Mouse (Mus musculus) ES-E14 (cell line): ENCODE results near the gene Hspb7. TPM values are rescaled to one million over a fixed set of nuclear protein-coding genes. Genes with fewer than 3 reads are reported as not detected.
A peak's percentile ranks its signal among the peaks of the same experiment; 100 is the strongest.

ENCODE experiments used
- DNase-seq: peaks from one replicate; pipeline ENCODE4 v3.0.0-alpha.2; 2013; ENCODE audit warnings: low read depth, low spot score
- H3K27ac ChIP-seq: 2 replicates; pipeline ENCODE4 v1.5.1; 2012; ENCODE audit warnings: low read depth, mild to moderate bottlenecking, low read length, moderate library complexity, mixed read lengths; ENCODE audit not compliant: poor library complexity, insufficient read depth, severe bottlenecking
- H3K36me3 ChIP-seq: 2 replicates; pipeline ENCODE4 v1.6.1; 2012; ENCODE audit warnings: mild to moderate bottlenecking, low read length, moderate library complexity, mixed read lengths; ENCODE audit not compliant: control insufficient read depth, poor library complexity, insufficient read depth, severe bottlenecking
- H3K4me1 ChIP-seq, 2 experiments: fragments of 150-350 bp in 1 of 2; sonication (generic) in 1 of 2; 2 replicates each; pipeline ENCODE4 v1.6.1; 2012; ENCODE audit warnings: low read length in 2 of 2, mild to moderate bottlenecking in 1 of 2, mixed read lengths in 1 of 2; ENCODE audit not compliant: control insufficient read depth in 2 of 2, insufficient read depth in 2 of 2, poor library complexity in 1 of 2
- H3K4me3 ChIP-seq, 2 experiments: fragments of 150-350 bp in 1 of 2; sonication (generic) in 1 of 2; 2 replicates each; pipeline ENCODE4 v1.5.1; 2012; ENCODE audit warnings: low read length in 2 of 2, low read depth in 1 of 2, mild to moderate bottlenecking in 1 of 2, mixed read lengths in 1 of 2; ENCODE audit not compliant: insufficient read depth in 1 of 2, poor library complexity in 1 of 2, severe bottlenecking in 1 of 2
- H3K9ac ChIP-seq: 2 replicates; pipeline ENCODE4 v1.6.1; 2012; ENCODE audit warnings: low read depth, mild to moderate bottlenecking, low read length, mixed read lengths; ENCODE audit not compliant: poor library complexity, insufficient read depth, severe bottlenecking
- H3K9me3 ChIP-seq: fragments of 150-350 bp; sonication (generic); 2 replicates; pipeline ENCODE4 v1.6.1; 2012; ENCODE audit warnings: low read depth, mild to moderate bottlenecking, low read length; ENCODE audit not compliant: control insufficient read depth, insufficient read depth
- CHD2 ChIP-seq: IDR thresholded peaks from 2 replicates; pipeline ENCODE4 v1.6.1; 2014; ENCODE audit warnings: mild to moderate bottlenecking, low read depth, low read length, inconsistent platforms
- HCFC1 ChIP-seq: IDR thresholded peaks from 2 replicates; pipeline ENCODE4 v1.6.1; 2012; ENCODE audit warnings: low read length, inconsistent platforms, borderline replicate concordance; ENCODE audit not compliant: insufficient read depth
- MAFK ChIP-seq: IDR thresholded peaks from 2 replicates; pipeline ENCODE4 v1.6.1; 2014; ENCODE audit warnings: mild to moderate bottlenecking, low read depth, low read length, inconsistent platforms; ENCODE audit not compliant: insufficient read depth
- ZC3H11A ChIP-seq: IDR thresholded peaks from 2 replicates; pipeline ENCODE4 v1.6.1; 2012; ENCODE audit warnings: low read depth, mild to moderate bottlenecking, inconsistent platforms, low read length, borderline replicate concordance
- ZNF384 ChIP-seq: IDR thresholded peaks from 2 replicates; pipeline ENCODE4 v1.6.1; 2012; ENCODE audit warnings: low read depth, low read length, inconsistent platforms
- in situ Hi-C, 2 experiments: fragments of 600-800 bp; cut with MboI; formaldehyde crosslinking; loops; one replicate each; pipeline ENCODE4 v1.15.1; 2025; ENCODE audit warnings: low sequenced_read_pairs in 2 of 2, inconsistent platforms in 1 of 2; ENCODE audit not compliant: unreplicated experiment in 2 of 2
- total RNA-seq: library from RNA; depleted of rRNA; stranded (reverse); fragments of 300-350 nt; gene quantifications from 2 replicates; pipeline ENCODE4 v1.2.3, GENCODE M21; 2012

The Hspb7 gene
- total RNA-seq, 1 experiment, result not detected

DNA sequence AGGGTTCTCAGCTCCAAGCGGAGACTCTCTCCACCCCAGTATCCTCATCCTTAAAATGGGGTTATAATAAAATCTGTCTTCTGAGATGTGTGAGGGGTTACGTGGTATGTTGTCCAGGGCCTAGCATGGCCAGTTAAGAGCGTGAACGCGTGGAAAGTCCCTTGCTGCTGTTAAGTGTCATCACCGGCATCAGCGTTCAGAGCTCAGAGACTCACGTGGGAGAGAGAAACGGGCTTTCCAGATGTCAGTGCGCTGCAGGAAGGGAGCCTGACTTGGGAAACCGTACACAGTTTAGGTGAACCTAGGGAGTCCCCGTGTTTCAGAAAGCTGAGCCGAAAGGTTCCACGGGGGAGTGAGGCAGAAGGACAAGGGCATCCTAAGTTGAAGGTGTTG is 24.7 kb downstream of the Hspb7 start:
- H3K36me3 ChIP-seq, result peaks cover 6% of the 10 kb centered on the region; the same call in 1 of the 2 replicates
- no peak for DNase-seq
- peak overlapping the region; percentile 73 to 91 for H3K4me3 ChIP-seq
- TF ChIP-seq MAFK (no peak), ZC3H11A (no peak), ZNF384 (no peak), CHD2 (no peak), HCFC1 (no peak)
- in situ Hi-C loops, result no loop called here
- peaks cover 0 to 8% of the 10 kb centered on the region in 2 experiments; a peak in 1 of 4 replicates for H3K4me1 ChIP-seq
- peak overlapping the region; percentile 89 for H3K9ac ChIP-seq
- H3K9me3 ChIP-seq, result no peaks in the 10 kb centered on the region
- H3K27ac ChIP-seq, result no peak overlapping the region

DNA sequence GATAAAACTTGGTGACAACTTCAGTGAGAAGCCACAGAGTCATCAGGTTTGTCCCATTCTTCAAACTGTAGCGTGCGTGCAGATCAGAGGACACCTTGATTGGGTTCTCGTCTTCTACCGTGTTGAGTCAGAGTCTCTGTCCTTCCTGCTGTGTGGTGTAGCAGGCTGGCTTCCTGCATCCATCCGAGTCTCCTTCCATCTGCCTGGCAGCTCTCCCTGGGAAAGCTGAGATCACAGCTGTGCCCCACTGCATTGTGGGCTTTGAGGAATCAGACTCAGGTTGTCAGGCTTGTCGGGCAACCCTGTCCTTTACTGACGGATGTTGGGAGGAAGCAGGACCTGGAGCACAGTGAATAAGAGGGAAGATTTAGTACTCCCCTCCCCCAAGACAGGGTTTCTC is 25.6 kb downstream of the Hspb7 start:
- Histone ChIP-seq H3K4me3 (no peak overlapping the region), H3K9me3 (no peaks in the 10 kb centered on the region), H3K27ac (no peak overlapping the region), H3K36me3 (peaks cover 6% of the 10 kb centered on the region; the same call in 1 of the 2 replicates), H3K4me1 (peaks cover 0 to 8% of the 10 kb centered on the region in 2 experiments; a peak in 1 of 4 replicates), H3K9ac (no peak overlapping the region)
- TF ChIP-seq HCFC1 (no peak), ZNF384 (no peak), CHD2 (no peak), ZC3H11A (no peak), MAFK (no peak)
- no peak for DNase-seq
- in situ Hi-C loops, result no loop called here

DNA sequence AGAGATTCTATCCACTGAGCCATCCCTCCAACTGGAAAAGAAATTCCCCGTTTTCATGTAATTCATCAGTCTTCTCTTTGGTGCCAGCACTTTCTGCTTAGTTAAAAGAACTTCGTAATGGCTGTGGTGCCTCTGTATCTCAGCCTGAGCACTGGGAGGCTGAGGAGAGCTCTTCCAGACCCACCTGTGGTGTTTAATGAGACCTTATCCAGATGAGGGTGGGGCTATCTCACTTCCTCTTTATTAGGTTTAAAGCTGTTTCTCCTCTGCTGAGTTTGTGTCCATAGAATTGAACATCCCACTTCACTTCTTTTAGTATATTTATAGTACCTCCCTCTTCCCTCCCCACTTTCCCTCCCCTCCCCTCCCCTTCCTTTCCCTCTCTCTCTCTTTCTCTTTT is 30.7 kb downstream of the Hspb7 start:
- no peak for TF ChIP-seq HCFC1
- no peak for DNase-seq
- in situ Hi-C loops, result no loop called here
- H3K27ac ChIP-seq, result no peak overlapping the region
- no peak overlapping the region for H3K4me3 ChIP-seq
- H3K9me3 ChIP-seq, result no peaks in the 10 kb centered on the region
- H3K9ac ChIP-seq, result no peak overlapping the region
- peaks cover 8% of the 10 kb centered on the region; the same call in 1 of the 2 replicates for H3K36me3 ChIP-seq
- H3K4me1 ChIP-seq, result peaks cover 0 to 1% of the 10 kb centered on the region in 2 experiments; a peak in 1 of 4 replicates

DNA sequence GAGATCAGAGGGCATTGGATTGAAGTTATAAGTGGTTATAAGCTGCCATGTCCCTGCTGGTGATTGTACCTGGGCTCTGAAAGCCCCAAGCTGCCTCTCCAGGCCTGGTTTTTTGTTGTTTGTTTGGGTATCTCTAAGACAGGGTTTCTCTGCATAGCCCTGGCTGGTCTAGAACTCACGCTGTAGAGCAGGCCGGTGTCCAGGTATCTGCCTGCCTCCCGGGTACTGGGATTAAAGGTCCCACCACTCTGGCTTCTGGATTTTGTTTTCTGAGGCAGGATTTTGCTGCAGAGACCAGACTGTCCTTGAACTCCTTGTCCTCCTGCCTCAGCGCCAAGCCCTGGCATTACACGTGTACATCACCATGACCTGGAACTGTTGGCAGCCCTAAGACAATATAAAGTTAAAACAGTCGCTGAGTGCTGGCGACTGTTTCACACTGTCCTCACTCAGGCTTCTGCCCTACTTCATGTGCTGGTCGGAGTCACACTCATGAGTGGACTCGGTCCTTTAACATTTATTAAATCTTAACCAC is 31.4 kb downstream of the Hspb7 start:
- no peak overlapping the region for H3K9ac ChIP-seq
- H3K4me1 ChIP-seq, result peaks cover 0 to 1% of the 10 kb centered on the region in 2 experiments; a peak in 1 of 4 replicates
- no peak for TF ChIP-seq CHD2
- TF ChIP-seq ZC3H11A, result no peak
- TF ChIP-seq MAFK, result no peak
- TF ChIP-seq ZNF384, result no peak
- TF ChIP-seq HCFC1, result no peak
- H3K27ac ChIP-seq, result no peak overlapping the region
- peaks cover 8% of the 10 kb centered on the region; the same call in 1 of the 2 replicates for H3K36me3 ChIP-seq
- in situ Hi-C loops, result no loop called here
- H3K4me3 ChIP-seq, result no peak overlapping the region
- no peaks in the 10 kb centered on the region for H3K9me3 ChIP-seq
- no peak for DNase-seq
